Mouse (Mus musculus) induced T-regulatory cell, adult 2 months (primary cell): ENCODE data around the gene Slc35b3.

Source experiments
- DNase-seq: peaks from one replicate; pipeline ENCODE4 v3.0.0-alpha.2; 2012; ENCODE audit warnings: low read depth

The Slc35b3 gene

DNA sequence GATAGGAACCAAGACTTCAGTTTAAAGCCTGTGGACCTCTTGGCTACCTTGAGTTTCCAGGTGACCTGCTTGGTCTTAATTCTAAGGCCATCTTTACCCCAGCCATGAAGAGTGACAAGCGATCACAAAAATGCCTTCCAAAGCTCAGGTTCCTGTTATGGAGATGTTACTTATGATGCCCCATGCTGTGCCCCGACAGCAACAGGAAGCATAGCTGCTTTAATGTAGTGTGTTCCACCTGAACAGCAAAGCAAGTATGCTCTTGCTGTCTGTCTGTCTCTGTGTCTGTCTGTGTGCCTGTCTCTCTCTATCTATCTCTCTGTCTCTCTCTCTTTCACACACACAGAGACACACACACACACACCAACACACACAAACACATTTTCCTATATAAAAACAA, 22.2 kb downstream of the Slc35b3 start:
- DNase-seq: no peak

DNA sequence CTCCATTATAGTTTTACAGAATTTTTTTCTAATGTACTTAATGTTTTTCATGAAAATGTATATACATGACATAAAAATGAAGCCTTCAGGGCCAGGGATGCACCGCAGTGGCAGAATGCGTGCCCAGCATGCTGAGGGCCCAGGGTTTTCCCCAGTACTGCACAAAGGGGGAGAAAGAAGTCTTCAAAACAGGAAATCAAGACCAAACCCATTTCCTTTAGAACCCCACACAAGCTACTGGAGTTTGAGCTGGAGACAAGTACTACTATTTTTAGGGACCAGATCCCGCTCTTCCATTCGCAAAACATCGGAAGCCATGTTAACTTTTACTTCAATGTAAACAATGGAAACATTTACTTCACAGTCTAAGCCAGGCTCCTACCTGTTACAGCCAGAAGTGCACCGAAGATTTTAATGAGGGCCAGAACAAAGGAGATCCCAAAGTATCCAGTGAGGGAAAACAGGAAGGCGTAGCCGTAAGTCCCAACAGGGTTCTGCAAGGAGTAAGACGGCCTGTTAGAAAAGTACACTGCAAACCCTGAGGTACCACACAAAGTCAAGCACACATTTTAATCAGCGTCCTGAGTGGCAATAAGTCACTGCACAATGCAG, 23.7 kb downstream of the Slc35b3 start:
- peak; percentile 70 for DNase-seq

DNA sequence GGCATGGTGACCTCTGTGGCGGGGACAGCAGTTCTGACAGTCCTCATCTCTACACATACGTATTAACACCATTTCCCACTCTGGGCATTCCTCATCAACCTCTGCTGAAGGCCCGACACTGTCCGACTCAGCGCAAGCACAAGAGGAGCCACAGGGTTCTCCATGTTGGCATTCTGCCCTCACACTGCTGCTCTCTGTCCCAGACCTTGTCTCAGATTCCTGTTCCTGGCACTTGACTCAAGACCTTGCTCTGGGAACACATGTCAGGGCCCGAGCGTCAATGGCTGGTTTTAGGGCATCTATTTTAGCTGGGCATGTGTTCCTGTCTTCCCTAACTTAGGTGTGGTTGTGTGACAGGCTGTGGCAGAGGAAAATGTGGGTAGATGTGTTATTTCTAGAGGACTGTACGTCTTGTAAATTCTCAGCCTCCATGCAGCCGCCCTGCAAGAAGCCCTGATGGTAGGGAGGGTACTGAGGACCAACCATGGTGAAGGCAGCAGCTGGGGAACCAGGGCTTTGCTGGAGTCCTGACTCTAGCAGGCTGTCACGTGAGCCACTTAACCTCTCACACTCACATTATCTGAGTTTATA, 24.7 kb downstream of the Slc35b3 start:
- no peak for DNase-seq

DNA sequence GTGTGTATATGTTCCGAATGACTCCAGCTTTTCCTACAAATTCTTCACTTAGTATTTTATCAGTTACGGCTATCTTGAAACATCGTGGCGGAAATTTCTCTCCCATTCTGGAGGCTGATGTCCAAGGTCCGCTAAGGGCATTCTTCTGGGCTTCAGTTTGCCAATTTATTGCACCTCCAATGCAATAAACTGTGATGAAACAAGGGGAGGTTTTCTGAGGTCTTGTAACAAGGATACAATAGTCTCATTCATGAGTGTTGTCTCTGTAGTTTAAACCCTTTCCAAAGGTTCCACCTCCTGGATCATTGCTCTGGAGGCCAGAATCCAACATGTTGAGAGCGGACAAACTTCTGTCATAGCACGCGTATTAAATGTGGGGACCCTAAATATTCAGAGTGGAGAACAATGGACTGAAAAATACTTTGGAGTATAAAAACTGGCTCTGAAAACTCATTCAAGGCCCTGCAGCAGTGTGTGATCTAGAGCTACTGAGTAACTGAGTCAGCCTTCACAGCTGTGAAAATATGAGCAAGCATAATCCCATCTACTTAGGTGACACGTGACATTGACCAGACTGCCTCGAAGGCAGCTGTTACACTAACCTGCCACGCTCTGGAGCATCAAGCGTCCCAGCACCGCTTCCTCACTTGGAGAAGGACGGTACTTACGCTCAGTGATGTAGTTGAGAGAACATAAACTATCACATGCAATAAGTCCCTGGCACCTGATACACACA, 30.7 kb downstream of the Slc35b3 start:
- DNase-seq: no peak

DNA sequence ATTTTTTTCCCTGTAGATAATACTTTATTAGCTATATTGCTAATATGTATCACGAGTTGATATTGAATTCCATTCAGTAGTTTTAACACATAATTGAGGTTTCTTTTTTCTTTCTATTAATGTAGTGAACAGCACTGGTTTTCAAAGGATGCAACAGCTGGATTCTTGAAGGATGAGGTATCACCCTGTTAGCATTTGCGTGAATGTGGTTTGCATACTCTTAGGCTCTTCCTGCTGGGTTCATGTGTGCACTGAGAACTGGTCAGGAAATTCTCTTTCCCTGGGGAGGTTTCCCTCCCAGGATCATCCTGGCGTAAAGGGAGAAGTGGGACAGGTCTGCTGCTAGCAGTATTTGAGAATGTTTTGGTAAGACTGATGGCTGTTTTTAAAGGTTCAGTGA, 38.0 kb downstream of the Slc35b3 start:
- no peak for DNase-seq

DNA sequence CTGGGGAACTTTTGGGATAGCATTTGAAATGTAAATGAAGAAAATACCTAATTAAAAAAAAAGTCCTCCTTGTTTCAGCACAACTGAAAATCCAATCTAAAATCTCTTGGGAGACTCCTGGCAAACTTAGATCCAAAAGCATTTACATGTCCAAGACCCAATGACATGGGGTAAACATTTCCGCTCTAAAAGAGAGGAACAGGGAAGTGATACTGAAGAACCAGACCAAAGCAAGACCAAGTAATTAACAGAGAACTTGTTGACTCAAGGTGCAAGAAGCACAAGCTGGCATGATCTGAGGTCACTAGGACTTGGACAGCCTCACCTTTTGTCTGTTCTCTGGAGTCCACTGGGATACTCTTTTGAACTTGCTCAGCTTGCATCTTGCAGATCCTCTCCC, 39.4 kb downstream of the Slc35b3 start:
- DNase-seq: no peak

DNA sequence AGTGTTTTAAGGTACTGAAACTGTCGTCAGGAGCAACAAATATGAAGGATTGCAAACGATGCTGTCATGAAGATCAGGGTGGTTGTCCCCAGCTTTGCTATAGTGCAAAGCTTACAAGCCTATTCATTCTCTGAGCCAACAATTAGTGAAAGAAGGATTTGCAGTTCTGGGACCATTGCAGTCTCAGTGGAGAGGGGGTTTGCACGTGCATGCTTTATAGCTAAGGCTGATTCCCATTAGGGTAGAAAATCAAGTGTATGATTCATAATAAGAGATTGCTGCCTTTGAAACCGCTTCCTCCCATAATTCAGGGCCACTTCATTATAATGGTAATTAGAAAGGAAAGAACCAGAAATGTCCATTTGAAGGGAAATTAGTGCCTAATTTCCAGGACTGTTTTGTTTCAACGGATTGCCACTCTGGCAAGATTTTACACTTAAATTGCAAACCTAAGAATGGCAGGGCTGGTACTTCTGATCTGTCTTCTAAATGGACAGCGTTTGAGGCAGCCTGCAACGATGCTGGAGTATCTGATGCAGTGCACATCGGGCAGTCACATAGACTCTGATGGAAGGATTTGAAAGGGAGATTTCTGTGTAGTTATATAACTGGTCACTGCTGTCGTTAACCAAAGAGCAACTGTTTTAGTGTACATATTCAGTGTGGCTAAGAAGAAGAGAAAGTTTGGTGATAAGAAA, 42.3 kb downstream of the Slc35b3 start:
- DNase-seq: no peak

DNA sequence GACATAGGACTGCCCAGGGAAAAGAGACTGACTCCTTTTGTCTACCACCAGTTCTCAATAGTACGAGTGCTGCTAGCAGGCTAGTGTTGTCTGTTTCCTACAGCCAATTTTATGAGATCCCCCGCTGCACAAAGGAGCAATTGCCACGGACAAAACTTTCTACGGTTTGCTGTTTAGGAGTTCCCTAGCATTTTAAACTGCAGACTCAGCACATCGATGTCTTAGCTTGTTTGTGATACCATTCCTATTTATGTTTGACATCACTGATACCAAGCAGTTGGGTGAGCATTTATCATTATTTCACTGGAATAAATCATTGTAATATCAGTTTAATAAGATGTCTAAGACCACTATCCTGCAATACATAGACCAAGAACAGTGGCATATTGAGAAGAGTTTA, 43.1 kb downstream of the Slc35b3 start:
- no peak for DNase-seq

DNA sequence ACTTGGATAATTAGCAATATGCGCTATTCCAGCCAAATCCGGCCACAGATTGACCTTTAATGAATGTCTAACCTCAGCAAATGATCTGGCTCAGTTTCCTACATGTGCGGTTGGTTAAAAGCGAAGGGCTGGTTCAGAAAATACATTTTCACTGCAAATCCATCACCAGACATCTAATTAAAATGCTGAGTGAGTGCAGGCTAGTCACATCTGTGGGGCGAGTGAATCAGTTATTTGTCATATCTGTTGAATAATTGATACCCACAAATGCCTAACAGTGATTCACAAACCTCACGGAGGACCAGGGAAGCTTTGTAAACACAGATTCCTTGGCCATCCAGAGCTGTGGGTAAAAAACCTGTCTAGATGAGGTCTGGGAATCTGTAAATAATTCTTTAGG, 45.9 kb downstream of the Slc35b3 start:
- no peak for DNase-seq

DNA sequence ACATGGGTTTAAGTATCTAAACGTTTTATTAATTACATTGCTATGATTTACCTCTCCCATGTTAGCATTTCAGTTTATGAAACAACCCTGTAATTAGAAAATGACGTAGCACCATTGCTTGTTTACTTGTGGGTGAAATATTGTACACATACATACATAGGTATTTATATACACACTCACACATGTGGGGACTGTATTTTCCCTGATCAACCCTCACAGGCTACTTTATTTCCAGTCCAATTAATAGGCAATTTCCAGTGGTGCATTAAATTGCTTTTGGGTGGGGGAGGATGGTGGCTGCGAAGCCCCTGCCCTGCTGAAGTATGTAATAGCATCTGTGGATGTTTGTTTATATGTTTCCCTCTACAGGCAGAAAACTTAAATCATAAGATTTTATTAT, 68.3 kb downstream of the Slc35b3 start:
- no peak for DNase-seq
